Mouse (Mus musculus) G1E (cell line): Measurements from ENCODE around the gene Mpzl1. TPM values are rescaled to one million over a fixed set of nuclear protein-coding genes. Genes with fewer than 3 reads are reported as not detected.

Experiments used
- ATAC-seq: 2 replicates; pipeline ENCODE4 v1.8.0; 2016; ENCODE audit warnings: mild to moderate bottlenecking; ENCODE audit not compliant: insufficient number of reproducible peaks, poor library complexity, low FRiP score, severe bottlenecking; ENCODE audit errors: extremely low read depth
- DNase-seq: peaks from one replicate; pipeline ENCODE4 v3.0.0; 2012; ENCODE audit warnings: low spot score
- H3K27me3 ChIP-seq: 2 replicates; pipeline ENCODE4 v1.6.1; 2012; ENCODE audit warnings: mild to moderate bottlenecking, low read length, inconsistent platforms; ENCODE audit not compliant: insufficient read depth
- H3K36me3 ChIP-seq: replicated peaks from 2 replicates; pipeline ENCODE3; 2012; ENCODE audit warnings: mild to moderate bottlenecking, inconsistent platforms
- H3K4me1 ChIP-seq: 2 replicates; pipeline ENCODE4 v1.6.1; 2012; ENCODE audit warnings: low read depth, low read length, inconsistent platforms, mixed read lengths; ENCODE audit not compliant: insufficient read depth
- H3K4me3 ChIP-seq: 2 replicates; pipeline ENCODE4 v1.5.1; 2012; ENCODE audit warnings: low read depth, mild to moderate bottlenecking, inconsistent platforms, low read length, moderate library complexity, mixed read lengths
- H3K9me3 ChIP-seq: replicated peaks from 2 replicates; pipeline ENCODE4 v1.6.1; 2012; ENCODE audit warnings: inconsistent platforms
- CTCF ChIP-seq: IDR thresholded peaks from 2 replicates; pipeline ENCODE4 v1.5.1; 2012; ENCODE audit warnings: low read depth, low read length, inconsistent platforms, mixed read lengths
- GATA1 ChIP-seq: IDR thresholded peaks from 2 replicates; pipeline ENCODE4 v1.6.1; 2012; ENCODE audit warnings: borderline replicate concordance, low read length, inconsistent platforms, mixed read lengths
- GATA2 ChIP-seq: IDR thresholded peaks from 2 replicates; pipeline ENCODE4 v1.6.1; 2012; ENCODE audit warnings: low read depth, low read length, inconsistent platforms, borderline replicate concordance
- POLR2AphosphoS5 ChIP-seq: IDR thresholded peaks from 2 replicates; pipeline ENCODE4 v1.6.1; 2012; ENCODE audit warnings: low read depth, low read length, inconsistent platforms; ENCODE audit not compliant: insufficient replicate concordance
- TAL1 ChIP-seq: conservative IDR thresholded peaks from 2 replicates; pipeline ENCODE4 v1.6.1; 2012; ENCODE audit warnings: low read depth, low read length, inconsistent platforms, mixed read lengths
- polyA plus RNA-seq: library from polyadenylated mRNA; stranded (reverse); fragments of >175 nt; gene quantifications from 2 replicates; pipeline ENCODE4 v1.2.3, GENCODE M21; 2012
- total RNA-seq, 2 experiments: library from RNA; stranded (forward) in 1 of 2; stranded (reverse) in 1 of 2; fragments of 200-1000 nt in 1 of 2; fragments of >200 nt in 1 of 2; fragmentation: Nextera tagmentation in 1 of 2; gene quantifications; 2 replicates each; pipeline ENCODE4 v1.2.3; 2014 to 2017

The Mpzl1 gene
- total and polyA plus RNA-seq, 3 experiments: 1.6 to 34.7 (median 3.4) TPM

DNA sequence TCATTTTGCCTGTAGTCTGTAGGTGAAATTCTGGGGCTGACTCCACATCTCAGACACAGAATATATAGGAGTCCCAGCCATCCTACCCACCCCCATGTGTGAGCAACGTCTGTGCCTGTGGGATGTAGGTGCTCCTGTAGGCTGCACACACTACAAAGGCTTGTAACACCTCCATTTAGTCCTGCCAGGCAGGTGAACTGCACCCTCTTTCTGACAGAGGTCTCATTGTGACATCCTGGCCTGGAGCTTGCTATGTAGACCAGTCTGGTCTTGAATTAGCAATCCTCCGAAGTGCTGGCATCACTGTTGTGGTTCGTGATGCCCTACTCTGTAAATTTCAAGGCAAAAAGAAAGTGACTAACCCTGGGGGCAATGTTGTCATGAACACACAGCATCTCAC lies 26.9 kb upstream of the Mpzl1 start:
- peaks cover 81% of the 10 kb centered on the region for H3K36me3 ChIP-seq
- no peak for TF ChIP-seq GATA2
- TF ChIP-seq GATA1: no peak
- TF ChIP-seq TAL1: no peak
- no peak for TF ChIP-seq CTCF
- TF ChIP-seq POLR2AphosphoS5: no peak
- no peak overlapping the region for H3K4me3 ChIP-seq
- no peak for ATAC-seq
- DNase-seq: no peak
- H3K4me1 ChIP-seq: peaks cover 11% of the 10 kb centered on the region
- peaks cover 10% of the 10 kb centered on the region; the same call in 1 of the 2 replicates for H3K27me3 ChIP-seq
- no peaks in the 10 kb centered on the region for H3K9me3 ChIP-seq

DNA sequence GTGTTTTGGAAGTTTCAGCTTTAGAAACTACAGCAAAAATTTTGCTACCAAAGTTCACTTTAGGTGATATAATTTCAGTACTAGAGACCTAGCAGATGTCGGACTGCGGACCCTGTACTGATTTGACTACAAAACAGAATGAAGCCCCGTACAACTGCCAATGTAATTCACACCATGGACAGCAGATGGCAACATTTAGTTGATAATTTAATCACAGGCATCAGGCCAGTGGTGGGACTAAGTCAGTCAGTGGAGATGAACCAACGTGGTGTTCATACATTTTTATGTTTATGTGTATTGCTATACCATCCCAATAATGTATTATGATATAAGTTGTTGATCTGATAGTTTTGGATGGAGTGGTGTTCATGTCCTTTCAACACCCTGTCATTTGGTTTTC lies 26.4 kb upstream of the Mpzl1 start:
- ATAC-seq (no peak), DNase-seq (no peak)
- Histone ChIP-seq H3K36me3 (peaks cover 80% of the 10 kb centered on the region), H3K4me1 (peaks cover 11% of the 10 kb centered on the region), H3K4me3 (no peak overlapping the region), H3K27me3 (peaks cover 9% of the 10 kb centered on the region; the same call in 1 of the 2 replicates), H3K9me3 (no peaks in the 10 kb centered on the region)
- TF ChIP-seq POLR2AphosphoS5: no peak
- TF ChIP-seq CTCF: peak; percentile 69

DNA sequence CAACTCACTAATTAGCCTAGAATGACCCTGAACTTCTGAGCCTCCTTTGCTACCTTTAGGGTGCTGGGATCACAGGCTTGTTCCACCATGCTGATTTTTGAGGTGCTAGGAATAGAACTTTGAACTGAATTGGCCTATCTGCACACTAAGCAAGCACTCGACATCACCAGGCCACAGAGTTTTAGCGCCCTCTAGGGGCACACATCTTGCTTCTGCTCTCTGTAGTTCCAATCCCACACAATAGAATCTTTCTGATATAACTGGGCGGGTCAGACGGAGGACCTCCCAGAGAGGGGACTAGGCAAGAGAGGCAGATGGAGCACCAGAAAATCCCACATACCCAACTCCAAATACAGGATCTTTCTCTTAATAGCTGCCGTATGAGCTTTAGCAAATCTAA lies 24.3 kb upstream of the Mpzl1 start:
- Histone ChIP-seq H3K9me3 (no peaks in the 10 kb centered on the region), H3K4me1 (peaks cover 13% of the 10 kb centered on the region), H3K4me3 (no peak overlapping the region), H3K36me3 (peaks cover 83% of the 10 kb centered on the region), H3K27me3 (peaks cover 6% of the 10 kb centered on the region; the same call in 1 of the 2 replicates)
- peak; percentile 47; the same call in 1 of the 2 replicates for ATAC-seq
- peak; percentile 76 for TF ChIP-seq CTCF
- no peak for TF ChIP-seq POLR2AphosphoS5
- peak; percentile 43 for DNase-seq

DNA sequence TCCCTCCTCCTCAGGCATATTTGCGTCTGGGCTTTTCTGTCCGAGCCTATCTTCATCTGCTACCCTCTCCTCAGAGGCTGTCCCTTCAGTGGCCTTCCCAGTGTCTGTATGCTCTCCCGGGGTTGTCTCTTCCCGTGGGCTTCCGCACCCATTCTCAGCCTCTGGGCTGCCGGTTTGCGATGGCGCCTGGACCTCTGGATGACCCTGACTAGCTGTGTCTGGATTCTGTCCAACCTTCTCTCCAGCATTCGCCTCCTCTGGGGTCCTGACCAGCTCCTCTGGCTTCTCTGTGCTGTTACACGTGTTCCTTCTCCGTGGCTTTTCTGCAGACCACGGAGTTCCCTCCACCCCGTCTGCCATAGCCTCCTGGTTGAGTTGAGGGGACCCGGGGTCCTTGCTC lies 21.1 kb upstream of the Mpzl1 start:
- Histone ChIP-seq H3K4me3 (no peak overlapping the region), H3K27me3 (peaks cover 2% of the 10 kb centered on the region; the same call in 1 of the 2 replicates), H3K9me3 (no peaks in the 10 kb centered on the region), H3K4me1 (peaks cover 23% of the 10 kb centered on the region), H3K36me3 (peaks cover 84% of the 10 kb centered on the region)
- no peak for ATAC-seq
- no peak for DNase-seq
- TF ChIP-seq TAL1: no peak
- TF ChIP-seq CTCF: no peak
- TF ChIP-seq GATA1: no peak
- TF ChIP-seq POLR2AphosphoS5: no peak
- no peak for TF ChIP-seq GATA2

DNA sequence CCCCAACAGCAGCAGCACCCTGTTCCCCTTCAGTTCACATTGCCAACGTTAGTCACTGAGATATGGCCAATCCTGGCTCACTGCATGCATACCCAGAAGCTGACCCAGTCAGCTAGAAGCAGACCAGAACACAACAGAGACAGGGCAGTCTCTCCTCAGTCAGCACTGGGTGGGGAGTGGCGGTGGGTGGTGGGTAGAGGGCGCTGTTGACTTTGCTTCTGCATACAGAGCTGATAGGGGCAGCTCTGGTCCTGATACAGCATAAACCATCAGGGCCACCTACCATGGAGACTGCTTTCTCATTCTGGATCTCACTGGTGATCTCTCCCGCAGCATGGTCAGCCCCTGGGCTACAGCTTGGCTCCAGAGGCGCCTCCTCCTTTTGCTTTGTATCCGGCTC lies 20.7 kb upstream of the Mpzl1 start:
- TF ChIP-seq GATA2: no peak
- peak; percentile 21; the same call in 1 of the 2 replicates for TF ChIP-seq CTCF
- ATAC-seq (peak; percentile 25), DNase-seq (no peak)
- Histone ChIP-seq H3K4me3 (no peak overlapping the region), H3K36me3 (peaks cover 84% of the 10 kb centered on the region), H3K9me3 (no peaks in the 10 kb centered on the region), H3K4me1 (peaks cover 23% of the 10 kb centered on the region), H3K27me3 (peaks cover under 1% of the 10 kb centered on the region; the same call in 1 of the 2 replicates)

DNA sequence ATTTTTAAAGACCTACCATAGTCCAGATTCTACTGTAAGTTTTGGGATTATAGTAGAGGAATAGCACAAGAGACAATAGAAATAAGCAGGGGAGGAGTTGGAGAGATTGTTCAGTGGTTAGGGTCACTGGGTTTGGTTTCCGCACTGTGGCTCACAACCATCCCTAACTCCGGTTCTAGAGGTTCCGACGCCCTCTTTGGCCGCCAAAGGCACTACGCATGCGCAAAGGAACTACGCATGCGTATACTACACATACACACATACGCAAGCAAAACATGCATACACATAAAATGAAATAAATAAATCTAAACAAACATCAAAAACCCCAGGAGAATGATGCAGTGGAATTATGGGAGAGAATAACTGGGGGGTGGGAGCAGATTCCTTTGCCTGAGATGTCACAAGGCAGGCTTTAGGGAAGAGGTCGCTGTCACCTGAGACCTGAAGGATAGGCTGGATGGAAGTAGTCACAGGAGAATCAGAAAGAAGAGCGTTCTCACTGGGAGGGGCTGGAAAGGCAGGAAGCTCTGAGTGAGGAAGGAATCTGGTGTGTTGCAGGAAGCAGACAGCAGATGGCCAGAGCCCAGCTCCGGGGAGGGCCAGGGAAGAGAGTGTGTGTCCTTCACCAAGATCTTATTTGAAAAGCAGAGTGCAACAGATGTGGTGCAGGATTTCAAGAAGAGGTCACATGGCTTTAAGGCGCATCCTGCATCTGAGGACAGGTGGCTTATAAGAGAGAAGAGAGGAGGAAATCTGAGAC lies 19.0 kb upstream of the Mpzl1 start:
- no peak for ATAC-seq
- Histone ChIP-seq H3K4me3 (no peak overlapping the region), H3K27me3 (peaks cover 2% of the 10 kb centered on the region; the same call in 1 of the 2 replicates), H3K9me3 (no peaks in the 10 kb centered on the region), H3K36me3 (peaks cover 84% of the 10 kb centered on the region), H3K4me1 (peaks cover 14% of the 10 kb centered on the region)
- DNase-seq: no peak
- TF ChIP-seq GATA2 (no peak), GATA1 (no peak), CTCF (no peak), TAL1 (no peak), POLR2AphosphoS5 (no peak)

DNA sequence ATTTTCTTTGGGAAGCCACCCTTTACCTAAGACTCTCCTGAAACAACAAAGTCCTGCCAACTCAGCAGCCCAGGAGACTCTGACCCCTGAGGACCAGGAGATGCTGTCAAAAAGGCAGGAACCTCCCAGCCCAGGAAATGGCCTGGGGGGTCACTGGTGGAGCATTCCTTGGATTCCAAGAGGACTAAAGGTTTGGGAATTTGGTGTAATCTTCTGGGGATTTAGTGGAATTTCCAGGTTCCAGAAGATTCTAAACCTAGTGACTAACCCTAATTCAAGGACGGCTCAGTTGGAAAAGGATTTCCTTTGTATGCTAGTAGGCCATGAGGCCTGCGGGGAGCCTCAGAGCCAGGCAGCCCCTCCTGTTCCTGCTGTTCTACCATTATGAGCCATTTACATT lies 18.2 kb upstream of the Mpzl1 start:
- TF ChIP-seq TAL1: no peak
- no peak for TF ChIP-seq GATA2
- no peak for TF ChIP-seq CTCF
- no peak for TF ChIP-seq POLR2AphosphoS5
- TF ChIP-seq GATA1: no peak
- ATAC-seq: no peak
- H3K36me3 ChIP-seq: peaks cover 79% of the 10 kb centered on the region
- no peak for DNase-seq
- peaks cover 2% of the 10 kb centered on the region; the same call in 1 of the 2 replicates for H3K27me3 ChIP-seq
- peaks cover 14% of the 10 kb centered on the region for H3K4me1 ChIP-seq
- no peak overlapping the region for H3K4me3 ChIP-seq
- H3K9me3 ChIP-seq: no peaks in the 10 kb centered on the region
